Mouse (Mus musculus): Measurements from ENCODE around the gene Tm4sf20. TPM values are rescaled to one million over a fixed set of nuclear protein-coding genes. Genes with fewer than 3 reads are reported as not detected.
A peak's percentile ranks its signal among the peaks of the same experiment; 100 is the strongest.

Tm4sf20 gene
- polyA plus RNA-seq, 1 experiment from 2014 or later, result not detected

DNA sequence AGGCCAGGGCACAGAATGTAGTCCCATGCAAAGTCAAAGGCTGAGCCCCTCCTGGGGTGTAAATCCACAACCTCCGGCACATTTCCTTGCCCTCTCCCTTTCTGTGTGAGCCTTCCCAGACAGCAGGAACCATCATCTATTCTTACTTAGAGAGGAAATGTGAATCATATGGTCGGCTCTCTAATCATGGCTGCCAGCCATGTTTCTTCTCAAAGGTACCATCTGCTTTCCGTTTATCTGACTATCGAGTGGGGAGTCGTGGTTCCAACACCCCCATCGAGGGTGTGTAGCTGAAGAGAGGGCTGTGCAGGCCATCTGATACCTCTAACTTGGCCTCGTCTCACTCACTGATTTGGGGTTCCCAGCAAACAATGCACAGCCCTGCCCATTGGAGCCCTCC, 19.8 kb upstream of the Tm4sf20 start:
- no peaks in the 10 kb centered on the region for H3K36me3 ChIP-seq (ENCODE audit: control insufficient read depth, insufficient read depth, low read length)
- H3K9me3 ChIP-seq (ENCODE audit: control insufficient read depth, low read length), result no peaks in the 10 kb centered on the region
- no peak overlapping the region for H3K9ac ChIP-seq (replicated peaks; ENCODE audit: low read depth, low read length)
- ATAC-seq (ENCODE audit: low read depth), result no peak
- no peak overlapping the region for H3K4me2 ChIP-seq (ENCODE audit: low read depth, low read length)
- no peak overlapping the region for H3K4me3 ChIP-seq (ENCODE audit: low read depth, low read length)
- H3K4me1 ChIP-seq (ENCODE audit: control insufficient read depth, insufficient read depth, low read length), result no peaks in the 10 kb centered on the region
- 61% methylated on average over 7 of the region's 7 CpGs for WGBS
- H3K27ac ChIP-seq (ENCODE audit: low read depth, low read length), result no peak overlapping the region
- no peaks in the 10 kb centered on the region for H3K27me3 ChIP-seq (ENCODE audit: control insufficient read depth, insufficient read depth, low read length)

GRCm38 (mm10) chr1:82787414-82787813, 19.2 kb upstream of the Tm4sf20 start:
- Histone ChIP-seq H3K9me3 (ENCODE audit: control insufficient read depth, low read length) (no peaks in the 10 kb centered on the region), H3K27ac (ENCODE audit: low read depth, low read length) (no peak overlapping the region), H3K9ac (replicated peaks; ENCODE audit: low read depth, low read length) (no peak overlapping the region), H3K4me2 (ENCODE audit: low read depth, low read length) (no peak overlapping the region), H3K4me1 (ENCODE audit: control insufficient read depth, insufficient read depth, low read length) (no peaks in the 10 kb centered on the region), H3K27me3 (ENCODE audit: control insufficient read depth, insufficient read depth, low read length) (no peaks in the 10 kb centered on the region), H3K4me3 (ENCODE audit: low read depth, low read length) (no peak overlapping the region), H3K36me3 (ENCODE audit: control insufficient read depth, insufficient read depth, low read length) (no peaks in the 10 kb centered on the region)
- ATAC-seq (ENCODE audit: low read depth), result peak; percentile 95
- 10% methylated on average over 2 of the region's 2 CpGs for WGBS

GRCm38 (mm10) chr1:82785546-82785945, 17.3 kb upstream of the Tm4sf20 start:
- ATAC-seq (ENCODE audit: low read depth), result no peak
- H3K4me3 ChIP-seq (ENCODE audit: low read depth, low read length), result no peak overlapping the region
- no peaks in the 10 kb centered on the region for H3K9me3 ChIP-seq (ENCODE audit: control insufficient read depth, low read length)
- no peaks in the 10 kb centered on the region for H3K27me3 ChIP-seq (ENCODE audit: control insufficient read depth, insufficient read depth, low read length)
- H3K27ac ChIP-seq (ENCODE audit: low read depth, low read length), result no peak overlapping the region
- no peaks in the 10 kb centered on the region for H3K36me3 ChIP-seq (ENCODE audit: control insufficient read depth, insufficient read depth, low read length)
- H3K4me1 ChIP-seq (ENCODE audit: control insufficient read depth, insufficient read depth, low read length), result no peaks in the 10 kb centered on the region
- WGBS, result 70% methylated on average over 6 of the region's 6 CpGs
- H3K4me2 ChIP-seq (ENCODE audit: low read depth, low read length), result no peak overlapping the region
- H3K9ac ChIP-seq (replicated peaks; ENCODE audit: low read depth, low read length), result no peak overlapping the region

DNA sequence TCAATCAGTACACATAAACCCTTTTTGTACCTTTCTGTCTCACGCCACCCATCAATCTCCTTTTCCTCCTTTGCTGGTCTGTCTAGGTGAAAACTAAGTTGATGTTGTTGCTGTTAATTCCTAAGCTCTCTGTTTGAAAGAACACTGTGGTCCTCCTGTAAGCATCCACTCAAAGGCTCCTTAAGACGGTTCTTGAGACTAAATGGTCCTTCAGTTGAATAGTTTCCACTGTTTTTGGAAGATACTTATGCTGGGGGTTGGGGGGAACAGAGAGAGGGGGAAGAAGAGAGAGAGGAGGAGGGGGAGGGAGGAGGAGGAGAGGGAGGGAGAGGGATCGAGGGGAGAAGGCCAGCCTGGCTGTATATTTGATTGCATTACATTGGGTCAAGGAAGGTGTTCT, 15.3 kb upstream of the Tm4sf20 start:
- H3K9ac ChIP-seq (replicated peaks; ENCODE audit: low read depth, low read length), result no peak overlapping the region
- no peaks in the 10 kb centered on the region for H3K27me3 ChIP-seq (ENCODE audit: control insufficient read depth, insufficient read depth, low read length)
- H3K4me2 ChIP-seq (ENCODE audit: low read depth, low read length), result no peak overlapping the region
- H3K27ac ChIP-seq (ENCODE audit: low read depth, low read length), result no peak overlapping the region
- H3K4me1 ChIP-seq (ENCODE audit: control insufficient read depth, insufficient read depth, low read length), result no peaks in the 10 kb centered on the region
- no peaks in the 10 kb centered on the region for H3K9me3 ChIP-seq (ENCODE audit: control insufficient read depth, low read length)
- WGBS, result 70% methylated on average over 3 of the region's 3 CpGs
- no peak for ATAC-seq (ENCODE audit: low read depth)
- H3K4me3 ChIP-seq (ENCODE audit: low read depth, low read length), result no peak overlapping the region
- no peaks in the 10 kb centered on the region for H3K36me3 ChIP-seq (ENCODE audit: control insufficient read depth, insufficient read depth, low read length)

GRCm38 (mm10) chr1:82779388-82779966, 11.2 kb upstream of the Tm4sf20 start:
- 78% methylated on average over 6 of the region's 6 CpGs for WGBS
- Histone ChIP-seq H3K9me3 (ENCODE audit: control insufficient read depth, low read length) (no peaks in the 10 kb centered on the region), H3K4me2 (ENCODE audit: low read depth, low read length) (no peak overlapping the region), H3K4me3 (ENCODE audit: low read depth, low read length) (no peak overlapping the region), H3K9ac (replicated peaks; ENCODE audit: low read depth, low read length) (no peak overlapping the region), H3K36me3 (ENCODE audit: control insufficient read depth, insufficient read depth, low read length) (no peaks in the 10 kb centered on the region), H3K4me1 (ENCODE audit: control insufficient read depth, insufficient read depth, low read length) (no peaks in the 10 kb centered on the region), H3K27ac (ENCODE audit: low read depth, low read length) (no peak overlapping the region), H3K27me3 (ENCODE audit: control insufficient read depth, insufficient read depth, low read length) (no peaks in the 10 kb centered on the region)
- no peak for ATAC-seq (ENCODE audit: low read depth)

- no peak overlapping the region for H3K4me3 ChIP-seq (ENCODE audit: low read depth, low read length)
- no peaks in the 10 kb centered on the region for H3K36me3 ChIP-seq (ENCODE audit: control insufficient read depth, insufficient read depth, low read length)
- no peaks in the 10 kb centered on the region for H3K27me3 ChIP-seq (ENCODE audit: control insufficient read depth, insufficient read depth, low read length)
- H3K9ac ChIP-seq (replicated peaks; ENCODE audit: low read depth, low read length), result no peak overlapping the region
- H3K4me1 ChIP-seq (ENCODE audit: control insufficient read depth, insufficient read depth, low read length), result no peaks in the 10 kb centered on the region
- ATAC-seq (ENCODE audit: low read depth), result no peak
- H3K9me3 ChIP-seq (ENCODE audit: control insufficient read depth, low read length), result no peaks in the 10 kb centered on the region
- no peak overlapping the region for H3K4me2 ChIP-seq (ENCODE audit: low read depth, low read length)
- WGBS, result 91% methylated on average over 4 of the region's 4 CpGs
- no peak overlapping the region for H3K27ac ChIP-seq (ENCODE audit: low read depth, low read length)
These were observed 7.0 kb upstream of the Tm4sf20 start for GRCm38 (mm10) chr1:82775293-82775692.

DNA sequence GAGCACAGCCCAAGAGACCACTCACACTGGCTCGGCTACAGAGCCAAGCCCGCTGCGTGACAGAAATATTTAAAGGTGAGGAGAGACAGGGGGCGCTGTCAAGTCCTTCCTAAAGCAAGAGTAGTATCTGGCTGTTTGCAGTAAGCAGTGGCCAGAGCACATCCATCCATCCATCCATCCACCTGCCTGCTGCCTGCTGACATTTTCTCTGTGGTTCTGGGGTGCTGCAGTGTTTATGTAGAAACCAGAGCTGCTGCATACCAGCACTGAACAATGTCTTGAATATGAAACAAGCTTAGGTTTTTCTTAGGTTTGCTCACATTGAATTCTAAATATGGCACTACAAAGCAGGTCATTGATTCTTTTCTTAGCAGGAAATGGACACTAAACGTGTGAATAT, 4.9 kb upstream of the Tm4sf20 start:
- Histone ChIP-seq H3K9me3 (ENCODE audit: control insufficient read depth, low read length) (no peaks in the 10 kb centered on the region), H3K27me3 (ENCODE audit: control insufficient read depth, insufficient read depth, low read length) (no peaks in the 10 kb centered on the region), H3K9ac (replicated peaks; ENCODE audit: low read depth, low read length) (no peak overlapping the region), H3K4me2 (ENCODE audit: low read depth, low read length) (no peak overlapping the region), H3K36me3 (ENCODE audit: control insufficient read depth, insufficient read depth, low read length) (no peaks in the 10 kb centered on the region), H3K4me1 (ENCODE audit: control insufficient read depth, insufficient read depth, low read length) (no peaks in the 10 kb centered on the region), H3K4me3 (ENCODE audit: low read depth, low read length) (no peak overlapping the region), H3K27ac (ENCODE audit: low read depth, low read length) (no peak overlapping the region)
- 72% methylated on average over 5 of the region's 5 CpGs for WGBS
- no peak for ATAC-seq (ENCODE audit: low read depth)

DNA sequence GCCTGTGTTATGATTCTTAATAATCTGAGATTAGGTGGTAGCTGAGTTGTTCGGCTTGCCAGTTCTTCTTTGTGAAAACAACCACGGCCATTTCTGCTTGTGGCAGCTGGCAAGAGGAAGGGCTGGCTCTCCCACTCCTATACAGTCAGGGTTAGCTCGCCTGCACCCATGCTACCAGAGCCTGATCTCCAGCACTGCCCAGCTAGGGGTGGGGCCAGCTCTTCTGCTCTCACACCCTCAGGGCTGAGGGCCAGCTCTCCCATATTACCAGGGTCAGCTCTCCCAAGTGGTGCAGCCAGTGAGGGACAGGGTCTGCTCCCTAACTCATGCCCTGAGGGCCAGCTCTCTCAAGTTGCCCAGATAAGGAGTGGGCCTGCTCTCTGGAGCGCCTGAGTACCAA, 4.2 kb upstream of the Tm4sf20 start:
- H3K9me3 ChIP-seq (ENCODE audit: control insufficient read depth, low read length), result no peaks in the 10 kb centered on the region
- 97% methylated on average over 4 of the region's 4 CpGs for WGBS
- no peaks in the 10 kb centered on the region for H3K36me3 ChIP-seq (ENCODE audit: control insufficient read depth, insufficient read depth, low read length)
- ATAC-seq (ENCODE audit: low read depth), result no peak
- no peak overlapping the region for H3K4me2 ChIP-seq (ENCODE audit: low read depth, low read length)
- no peaks in the 10 kb centered on the region for H3K4me1 ChIP-seq (ENCODE audit: control insufficient read depth, insufficient read depth, low read length)
- H3K4me3 ChIP-seq (ENCODE audit: low read depth, low read length), result no peak overlapping the region
- H3K9ac ChIP-seq (replicated peaks; ENCODE audit: low read depth, low read length), result no peak overlapping the region
- no peak overlapping the region for H3K27ac ChIP-seq (ENCODE audit: low read depth, low read length)
- H3K27me3 ChIP-seq (ENCODE audit: control insufficient read depth, insufficient read depth, low read length), result no peaks in the 10 kb centered on the region

DNA sequence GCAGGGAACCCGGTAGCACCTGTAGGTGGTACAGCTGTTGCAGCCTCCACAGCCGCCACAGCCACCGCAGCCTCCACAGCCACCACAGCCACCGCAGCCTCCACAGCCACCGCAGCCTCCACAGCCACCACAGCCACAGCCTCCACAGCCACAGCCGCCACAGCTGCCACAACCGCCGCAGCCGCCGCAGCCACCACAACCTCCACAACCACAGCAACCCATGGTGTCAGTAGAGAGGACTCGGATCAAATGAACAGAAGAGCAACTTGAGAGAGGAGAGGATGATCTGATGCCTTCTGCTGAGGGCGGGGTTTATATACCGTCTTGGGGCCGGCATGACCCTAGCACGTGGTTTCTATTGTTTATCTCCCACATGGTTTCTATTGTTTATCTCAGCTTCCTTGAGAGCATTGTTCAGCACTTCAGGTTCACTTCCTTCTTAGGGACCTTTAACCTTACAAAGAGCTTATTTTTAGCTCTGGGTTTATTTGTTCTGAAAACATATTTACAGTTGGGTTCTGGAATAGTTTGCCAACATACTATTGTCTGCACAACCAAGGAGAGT, 2.8 kb upstream of the Tm4sf20 start, which contains the start of gene Gm47791:
Gene Gm47791, minus strand, starts transcription at position 222 of the 565 bp plus-strand sequence.
- ATAC-seq (ENCODE audit: low read depth), result no peak
- Histone ChIP-seq H3K4me3 (ENCODE audit: low read depth, low read length) (no peak within 1 kb of the TSS), H3K27me3 (ENCODE audit: control insufficient read depth, insufficient read depth, low read length) (no peaks in the 10 kb centered on the region), H3K36me3 (ENCODE audit: control insufficient read depth, insufficient read depth, low read length) (no peaks in the 10 kb centered on the region), H3K9ac (replicated peaks; ENCODE audit: low read depth, low read length) (no peak within 1 kb of the TSS), H3K9me3 (ENCODE audit: control insufficient read depth, low read length) (no peaks in the 10 kb centered on the region), H3K4me1 (ENCODE audit: control insufficient read depth, insufficient read depth, low read length) (no peaks in the 10 kb centered on the region), H3K4me2 (ENCODE audit: low read depth, low read length) (no peak within 1 kb of the TSS), H3K27ac (ENCODE audit: low read depth, low read length) (no peak within 1 kb of the TSS)
- WGBS, result 90% methylated on average over 13 of the region's 15 CpGs

Data from neural tube, embryonic 14.5 days (tissue).